11 mouse cellular contexts compared by ENCODE assay signal in genomic region chr9:108748600-108749183, GRCm38 (mm10). TPM values are rescaled to one million over a fixed set of nuclear protein-coding genes. Genes with fewer than 3 reads are reported as not detected.
DNase-seq lines count a peak whose midpoint lies in the region; ATAC-seq and TF ChIP-seq lines count a peak whose summit lies in the region.
"Had no signal": no experiment of that assay in that cellular context is flagged by ENCODE, and none has a peak within 500 bp of the region (broad histone marks: within the 10 kb centered on the region; RNA-seq: fewer than 3 reads in every experiment).

No protein-coding gene starts in this region.

- H3K4me1 ChIP-seq in cerebellum, adult 2 months (ENCODE audit: control insufficient read depth, insufficient read depth, low read length), result no peaks in the 10 kb centered on the region
- H3K4me1 ChIP-seq in hindbrain, embryonic 10.5 days (replicated peaks), result peaks cover 10% of the 10 kb centered on the region
- H3K4me1 ChIP-seq in hindbrain, embryonic 16.5 days (ENCODE audit: control insufficient read depth, insufficient read depth, low read depth, low read length), result no peaks in the 10 kb centered on the region
- H3K4me1 ChIP-seq in heart, embryonic 15.5 days (replicated peaks), result peaks cover 19% of the 10 kb centered on the region
- peaks cover 5% of the 10 kb centered on the region; the same call in 1 of the 2 replicates for H3K4me1 ChIP-seq in midbrain, embryonic 12.5 days
- H3K4me1 ChIP-seq: neural tube, embryonic 12.5 days had no signal

- intact Hi-C loops in left cerebral cortex, postnatal 36 days (cut with DNase I), result no loop called here

- no peak overlapping the region for H3K4me2 ChIP-seq in hindbrain, embryonic 16.5 days (ENCODE audit: low read length)
- H3K4me2 ChIP-seq in heart, embryonic 15.5 days, result 0 out of 2 replicates have a peak overlapping the region, but pooled peaks have one; percentile 1
- no peak overlapping the region for H3K4me2 ChIP-seq in midbrain, embryonic 12.5 days (replicated peaks)
- H3K4me2 ChIP-seq: neural tube, embryonic 12.5 days had no signal

- no peak for TF ChIP-seq CTCF in cerebellum, adult 2 months (IDR thresholded peaks at IDR 0.05; ENCODE audit: borderline replicate concordance, insufficient read depth, low read depth, low read length)

- no peaks in the 10 kb centered on the region for H3K27me3 ChIP-seq in cerebellum, adult 2 months (ENCODE audit: control insufficient read depth, insufficient read depth, low read length)
- H3K27me3 ChIP-seq in hindbrain, embryonic 10.5 days (ENCODE audit: insufficient read depth, poor library complexity, severe bottlenecking), result no peaks in the 10 kb centered on the region
- H3K27me3 ChIP-seq in hindbrain, embryonic 16.5 days (replicated peaks; ENCODE audit: control insufficient read depth, insufficient read depth, low read length), result no peaks in the 10 kb centered on the region
- no peaks in the 10 kb centered on the region for H3K27me3 ChIP-seq in heart, embryonic 15.5 days
- no peaks in the 10 kb centered on the region for H3K27me3 ChIP-seq in midbrain, embryonic 12.5 days
- H3K27me3 ChIP-seq: neural tube, embryonic 12.5 days had no signal

- DNase-seq in cerebellum, adult 2 months, result peak; percentile 16 to 27
- DNase-seq in cerebellum, adult 11-12 months, result no peak
- DNase-seq in hindbrain, embryonic 10.5 days (ENCODE audit: low spot score), result no peak
- DNase-seq in left cerebral cortex, postnatal 36 days (ENCODE audit: low spot score in 2 of 2), result no peak
- DNase-seq in embryo, embryonic 11 days, result no peak
- DNase-seq: cerebellum, adult 9-11 months; kidney, postnatal 10 days had no signal

- no peaks in the 10 kb centered on the region for H3K9me3 ChIP-seq in hindbrain, embryonic 10.5 days
- no peaks in the 10 kb centered on the region for H3K9me3 ChIP-seq in hindbrain, embryonic 16.5 days (ENCODE audit: control insufficient read depth, low read length)
- no peaks in the 10 kb centered on the region for H3K9me3 ChIP-seq in heart, embryonic 15.5 days (replicated peaks)
- no peaks in the 10 kb centered on the region for H3K9me3 ChIP-seq in midbrain, embryonic 12.5 days
- H3K9me3 ChIP-seq: neural tube, embryonic 12.5 days had no signal

- TF ChIP-seq POLR2A in cerebellum, adult 2 months (IDR thresholded peaks at IDR 0.05; ENCODE audit: borderline replicate concordance, insufficient read depth, low read length), result no peak

- WGBS in cerebellum, adult 2 months, result 67% methylated on average over 11 of the region's 11 CpGs
- WGBS in hindbrain, embryonic 10.5 days, result 67% methylated on average over 11 of the region's 11 CpGs
- WGBS in hindbrain, embryonic 16.5 days, result 68% methylated on average over 11 of the region's 11 CpGs
- WGBS in heart, embryonic 15.5 days, result 40% methylated on average over 11 of the region's 11 CpGs
- WGBS in midbrain, embryonic 12.5 days, result 78% methylated on average over 11 of the region's 11 CpGs

- no peak; the same call in 1 of the 2 replicates for ATAC-seq in hindbrain, embryonic 16.5 days
- ATAC-seq in heart, embryonic 15.5 days (replicated peaks; ENCODE audit: insufficient number of reproducible peaks, insufficient read depth, low FRiP score, low read depth), result peak; percentile 65; the same call in 1 of the 2 replicates
- ATAC-seq in midbrain, embryonic 12.5 days (ENCODE audit: low FRiP score, low read depth), result no peak

- no peak overlapping the region for H3K4me3 ChIP-seq in cerebellum, adult 2 months (replicated peaks; ENCODE audit: insufficient read depth, low read depth, low read length)
- no peak overlapping the region for H3K4me3 ChIP-seq in hindbrain, embryonic 10.5 days
- no peak overlapping the region for H3K4me3 ChIP-seq in hindbrain, embryonic 16.5 days (ENCODE audit: low read length)
- H3K4me3 ChIP-seq in heart, embryonic 15.5 days, result no peak overlapping the region
- H3K4me3 ChIP-seq in midbrain, embryonic 12.5 days, result no peak overlapping the region
- H3K4me3 ChIP-seq: neural tube, embryonic 12.5 days had no signal

- H3K27ac ChIP-seq in cerebellum, adult 2 months (ENCODE audit: insufficient read depth, low read length), result no peak overlapping the region
- H3K27ac ChIP-seq in hindbrain, embryonic 10.5 days, result peak overlapping the region; percentile 70
- no peak overlapping the region for H3K27ac ChIP-seq in hindbrain, embryonic 16.5 days (ENCODE audit: low read depth, low read length)
- peak overlapping the region; percentile 66 for H3K27ac ChIP-seq in heart, embryonic 15.5 days
- H3K27ac ChIP-seq in midbrain, embryonic 12.5 days (replicated peaks), result peak overlapping the region; percentile 63
- H3K27ac ChIP-seq: neural tube, embryonic 12.5 days had no signal

- peaks cover 53% of the 10 kb centered on the region for H3K36me3 ChIP-seq in hindbrain, embryonic 10.5 days
- H3K36me3 ChIP-seq in hindbrain, embryonic 16.5 days (ENCODE audit: control insufficient read depth, insufficient read depth, low read length), result peaks cover 38% of the 10 kb centered on the region
- peaks cover 32% of the 10 kb centered on the region for H3K36me3 ChIP-seq in heart, embryonic 15.5 days
- H3K36me3 ChIP-seq in midbrain, embryonic 12.5 days, result peaks cover 45% of the 10 kb centered on the region

- H3K9ac ChIP-seq in hindbrain, embryonic 16.5 days (ENCODE audit: low read depth, low read length), result no peak overlapping the region
- no peak overlapping the region for H3K9ac ChIP-seq in heart, embryonic 15.5 days
- no peak overlapping the region for H3K9ac ChIP-seq in midbrain, embryonic 12.5 days (replicated peaks)
- H3K9ac ChIP-seq: neural tube, embryonic 12.5 days had no signal

RNA-seq across cellular contexts. Expression of gene Ip6k2, which starts 34.9 kb away (rescaled TPM):
- polyA plus RNA-seq in cerebellum, adult 2 months (2012; rRNA removed), result 162 and 168 TPM in 2 replicates
- polyA plus RNA-seq in hindbrain, embryonic 10.5 days (2016; fragmentation: Nextera tagmentation; extraction: Ambion mirVana), result 87.2 and 117 TPM in 2 replicates
- 178 and 185 TPM in 2 replicates for polyA plus RNA-seq in hindbrain, embryonic 16.5 days (2015; fragmentation: Nextera tagmentation; extraction: Ambion mirVana)
- 28.8 and 36.3 TPM in 2 replicates for polyA plus RNA-seq in heart, embryonic 15.5 days (2015; fragmentation: Nextera tagmentation; extraction: Ambion mirVana)
- polyA plus RNA-seq in midbrain, embryonic 12.5 days (2016; fragmentation: Nextera tagmentation; extraction: Ambion mirVana), result 137 and 141 TPM in 2 replicates
- 100 to 1,000 TPM; 155 to 158 TPM for total RNA-seq in left cerebral cortex, postnatal 36 days (2021)

RNA-seq across cellular contexts. Expression of gene Nckipsd, which starts 59.5 kb away (rescaled TPM):
- polyA plus RNA-seq in cerebellum, adult 2 months (2012; rRNA removed), result 73.9 and 76.9 TPM in 2 replicates
- 14.9 and 16.2 TPM in 2 replicates for polyA plus RNA-seq in hindbrain, embryonic 10.5 days (2016; fragmentation: Nextera tagmentation; extraction: Ambion mirVana)
- polyA plus RNA-seq in hindbrain, embryonic 16.5 days (2015; fragmentation: Nextera tagmentation; extraction: Ambion mirVana), result 32.2 and 35.1 TPM in 2 replicates
- polyA plus RNA-seq in heart, embryonic 15.5 days (2015; fragmentation: Nextera tagmentation; extraction: Ambion mirVana), result 9.7 and 14.5 TPM in 2 replicates
- polyA plus RNA-seq in midbrain, embryonic 12.5 days (2016; fragmentation: Nextera tagmentation; extraction: Ambion mirVana), result 17.0 and 20.1 TPM in 2 replicates
- total RNA-seq in left cerebral cortex, postnatal 36 days (2021), result 10 to 100 TPM; 56.0 to 60.6 TPM

RNA-seq across cellular contexts. Expression of gene Prkar2a, which starts 59.6 kb away (rescaled TPM):
- polyA plus RNA-seq in cerebellum, adult 2 months (2012; rRNA removed), result 24.6 and 26.6 TPM in 2 replicates
- polyA plus RNA-seq in hindbrain, embryonic 10.5 days (2016; fragmentation: Nextera tagmentation; extraction: Ambion mirVana), result 34.2 and 35.0 TPM in 2 replicates
- polyA plus RNA-seq in hindbrain, embryonic 16.5 days (2015; fragmentation: Nextera tagmentation; extraction: Ambion mirVana), result 36.8 and 52.8 TPM in 2 replicates
- 25.7 and 26.8 TPM in 2 replicates for polyA plus RNA-seq in heart, embryonic 15.5 days (2015; fragmentation: Nextera tagmentation; extraction: Ambion mirVana)
- polyA plus RNA-seq in midbrain, embryonic 12.5 days (2016; fragmentation: Nextera tagmentation; extraction: Ambion mirVana), result 57.1 and 67.6 TPM in 2 replicates
- 10 to 100 TPM; 45.8 to 49.2 TPM for total RNA-seq in left cerebral cortex, postnatal 36 days (2021)

Comparison
In these comparisons a context has a peak if more than half of its experiments do, and no peak if none do; other contexts are left out.
1. DNase-seq: peak in cerebellum, adult 2 months (2 of 2); none in cerebellum, adult 11-12 months (single experiment), hindbrain, embryonic 10.5 days (single experiment), left cerebral cortex, postnatal 36 days (0 of 2) and embryo, embryonic 11 days (single experiment).
2. H3K27ac ChIP-seq: peak in hindbrain, embryonic 10.5 days (single experiment), heart, embryonic 15.5 days (single experiment) and midbrain, embryonic 12.5 days (single experiment); none in cerebellum, adult 2 months (single experiment) and hindbrain, embryonic 16.5 days (single experiment).